Mouse (Mus musculus): ENCODE measurements around the gene Bcam. TPM values are rescaled to one million over a fixed set of nuclear protein-coding genes. Genes with fewer than 3 reads are reported as not detected.
A peak's percentile ranks its signal among the peaks of the same experiment; 100 is the strongest.

Gene Bcam
- polyA plus RNA-seq, 1 experiment from 2014 or later: 10.7 TPM

DNA sequence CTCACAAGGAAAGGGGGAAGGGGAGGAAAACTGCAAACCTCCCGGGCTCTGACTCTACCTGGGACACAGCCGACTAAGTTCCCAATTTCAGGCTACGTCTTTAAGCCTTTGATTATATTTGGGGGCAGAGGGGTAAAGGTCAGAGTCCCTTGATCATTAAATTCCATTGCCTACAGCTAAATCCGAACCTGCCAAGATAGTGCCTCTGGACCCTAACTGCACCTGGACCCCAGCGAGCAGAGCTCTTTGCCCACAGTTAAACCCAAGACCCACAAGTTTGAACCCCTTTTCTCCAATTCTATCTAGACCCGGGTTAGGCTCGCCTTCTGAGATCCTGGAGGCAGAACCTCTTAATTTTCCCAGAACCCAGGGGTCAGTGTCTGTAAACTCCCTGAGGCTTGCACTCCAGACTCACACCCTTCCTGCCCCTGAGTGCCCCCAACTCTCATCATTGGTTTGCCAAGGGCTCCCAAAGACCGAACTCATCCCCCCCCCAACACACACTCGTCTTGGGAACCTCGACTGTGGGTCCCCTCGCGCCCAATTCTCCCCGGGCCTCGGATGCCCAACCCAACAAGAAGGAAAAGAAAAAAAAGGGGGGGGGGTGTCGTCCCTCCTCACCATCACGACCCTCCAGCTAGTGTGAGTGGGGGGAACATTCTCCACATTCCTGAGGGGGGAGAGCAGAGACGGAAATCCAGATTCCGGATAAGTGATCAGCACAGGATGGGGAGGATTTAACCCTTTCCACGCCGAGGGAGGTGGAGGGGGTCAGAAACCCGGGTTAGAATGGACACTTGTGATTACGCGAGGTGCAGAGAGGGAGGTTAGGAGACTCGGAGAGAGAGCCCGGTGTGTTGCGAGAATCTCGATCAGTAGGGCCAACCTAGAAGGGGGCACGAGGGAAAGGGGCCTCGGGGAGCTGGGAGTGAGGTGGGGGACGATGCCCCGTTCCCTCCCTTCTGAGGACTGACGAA lies 22.3 kb downstream of the Bcam start:
- peak overlapping the region; percentile 85 for H3K4me2 ChIP-seq
- peak overlapping the region; percentile 79 for H3K4me3 ChIP-seq
- H3K27me3 ChIP-seq: no peaks in the 10 kb centered on the region
- H3K9me3 ChIP-seq: no peaks in the 10 kb centered on the region
- H3K27ac ChIP-seq: peak overlapping the region; percentile 90
- H3K36me3 ChIP-seq: peaks cover 5% of the 10 kb centered on the region
- ATAC-seq (ENCODE audit: low FRiP score): peak; percentile 29
- H3K4me1 ChIP-seq (replicated peaks): peaks cover 50% of the 10 kb centered on the region
- 1% methylated on average over 32 of the region's 32 CpGs for WGBS
- H3K9ac ChIP-seq: peak overlapping the region; percentile 93

DNA sequence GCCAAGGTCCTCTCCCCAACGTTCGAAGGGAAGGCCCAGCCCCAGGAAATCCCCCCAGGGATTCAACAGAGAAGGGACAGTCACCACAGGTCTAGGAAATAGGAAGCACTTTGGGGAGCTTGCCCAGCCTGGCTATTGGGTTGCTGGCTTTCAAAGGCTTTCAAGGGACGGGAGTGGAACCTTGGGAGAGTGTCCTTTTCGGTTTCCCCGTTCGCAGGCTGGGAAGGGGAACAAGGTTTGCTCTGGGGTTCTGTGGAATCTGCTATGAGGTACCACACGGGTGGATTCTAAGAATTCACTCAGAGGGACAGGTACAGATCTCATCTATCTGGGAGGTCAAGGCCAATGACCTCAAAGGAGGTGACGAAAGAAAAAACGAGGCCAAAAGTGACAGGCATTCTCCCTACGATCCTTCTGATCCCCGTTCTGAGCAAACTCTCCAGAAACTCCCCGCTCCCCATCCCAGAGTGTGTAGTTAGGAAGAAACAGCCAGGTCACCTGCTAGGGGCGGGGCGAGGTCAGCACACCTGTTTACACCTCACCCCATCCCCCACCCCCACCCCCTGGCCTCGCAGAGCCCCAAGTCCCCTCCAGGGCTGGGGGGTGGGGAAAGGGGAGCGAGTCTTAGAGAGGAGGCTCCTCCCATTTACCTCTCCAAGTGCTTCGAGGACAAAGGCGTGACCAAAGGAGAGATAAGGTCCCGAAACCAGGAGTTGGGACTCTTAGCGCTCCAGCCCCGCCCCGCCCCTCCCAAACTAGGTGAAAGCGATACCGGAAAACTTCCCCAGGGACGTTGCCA lies 23.2 kb downstream of the Bcam start:
- peak overlapping the region; percentile 63 for H3K27ac ChIP-seq
- H3K9me3 ChIP-seq: no peaks in the 10 kb centered on the region
- H3K4me1 ChIP-seq (replicated peaks): peaks cover 50% of the 10 kb centered on the region
- H3K4me3 ChIP-seq: peak overlapping the region; percentile 79
- peaks cover 10% of the 10 kb centered on the region for H3K36me3 ChIP-seq
- H3K9ac ChIP-seq: peak overlapping the region; percentile 93
- WGBS: 4% methylated on average over 25 of the region's 25 CpGs
- H3K4me2 ChIP-seq: peak overlapping the region; percentile 85
- no peak for ATAC-seq (ENCODE audit: low FRiP score)
- H3K27me3 ChIP-seq: no peaks in the 10 kb centered on the region

DNA sequence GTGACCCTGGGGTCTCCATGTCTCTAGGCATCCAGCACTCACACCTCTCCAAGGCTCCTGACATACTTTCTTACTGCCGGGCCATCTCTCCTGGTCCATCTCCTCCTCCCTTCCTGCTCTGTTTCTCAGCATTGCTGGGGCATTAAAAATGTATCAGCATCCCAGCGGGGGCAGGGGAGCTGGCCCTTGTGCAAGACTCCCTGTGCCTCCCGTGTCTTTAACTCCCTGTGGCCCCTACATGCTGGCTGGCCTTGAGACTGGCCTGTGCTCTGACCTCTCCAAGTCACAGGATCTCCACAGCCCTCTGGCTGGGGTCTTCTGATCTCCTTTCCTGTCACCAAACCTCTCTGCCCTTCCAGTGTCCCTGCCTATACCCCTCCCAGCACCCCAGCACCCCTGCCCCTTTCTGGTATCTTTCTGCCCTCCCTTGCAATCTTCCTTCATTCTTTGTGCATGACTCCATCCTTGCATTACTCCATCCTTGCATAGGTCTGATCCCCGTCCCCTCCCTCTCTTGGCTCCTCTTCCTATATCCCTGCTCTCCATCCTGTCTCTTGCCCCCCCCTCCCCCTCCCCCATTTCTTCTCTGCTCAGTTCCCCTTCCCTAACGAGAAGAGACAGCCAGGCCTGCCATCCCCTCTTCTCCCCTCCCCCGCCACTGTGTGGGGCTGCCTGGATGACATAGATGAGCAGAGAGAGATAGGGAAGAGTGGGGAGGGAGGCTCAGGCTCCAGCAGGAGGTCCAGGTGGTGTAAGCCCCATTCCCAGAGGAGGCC lies 24.2 kb downstream of the Bcam start:
- Histone ChIP-seq H3K4me3 (peak overlapping the region; percentile 79), H3K36me3 (peaks cover 14% of the 10 kb centered on the region), H3K27me3 (no peaks in the 10 kb centered on the region), H3K9ac (peak overlapping the region; percentile 93), H3K27ac (peak overlapping the region; percentile 63), H3K4me1 (replicated peaks) (peaks cover 54% of the 10 kb centered on the region), H3K4me2 (peak overlapping the region; percentile 85), H3K9me3 (no peaks in the 10 kb centered on the region)
- 29% methylated on average over 5 of the region's 6 CpGs for WGBS
- ATAC-seq (ENCODE audit: low FRiP score): no peak

DNA sequence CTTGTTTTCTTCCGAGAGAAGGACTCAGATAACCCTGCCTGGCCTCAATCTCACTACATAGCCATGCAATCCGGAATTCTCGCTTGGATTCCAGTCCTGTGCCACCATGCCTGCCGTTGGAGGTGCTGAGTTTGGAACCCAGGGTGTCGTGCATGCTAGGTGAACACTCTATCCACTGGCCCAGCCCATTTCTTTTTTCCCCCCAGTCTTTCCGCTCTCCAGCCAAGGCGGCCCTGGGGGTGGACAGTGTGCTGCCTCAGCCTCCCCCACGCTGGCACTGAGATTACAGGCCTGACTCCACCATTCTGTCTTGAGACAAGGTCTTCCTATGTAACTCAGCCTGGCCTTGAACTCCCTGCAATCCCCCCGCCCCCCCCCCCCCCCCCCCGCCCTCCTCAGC lies 24.8 kb downstream of the Bcam start:
- H3K9me3 ChIP-seq: no peaks in the 10 kb centered on the region
- no peak overlapping the region for H3K27ac ChIP-seq
- no peak overlapping the region for H3K9ac ChIP-seq
- WGBS: 88% methylated on average over 8 of the region's 10 CpGs
- no peaks in the 10 kb centered on the region for H3K27me3 ChIP-seq
- H3K4me3 ChIP-seq: no peak overlapping the region
- H3K4me1 ChIP-seq (replicated peaks): peaks cover 56% of the 10 kb centered on the region
- H3K36me3 ChIP-seq: peaks cover 15% of the 10 kb centered on the region
- H3K4me2 ChIP-seq: no peak overlapping the region
- ATAC-seq (ENCODE audit: low FRiP score): no peak

DNA sequence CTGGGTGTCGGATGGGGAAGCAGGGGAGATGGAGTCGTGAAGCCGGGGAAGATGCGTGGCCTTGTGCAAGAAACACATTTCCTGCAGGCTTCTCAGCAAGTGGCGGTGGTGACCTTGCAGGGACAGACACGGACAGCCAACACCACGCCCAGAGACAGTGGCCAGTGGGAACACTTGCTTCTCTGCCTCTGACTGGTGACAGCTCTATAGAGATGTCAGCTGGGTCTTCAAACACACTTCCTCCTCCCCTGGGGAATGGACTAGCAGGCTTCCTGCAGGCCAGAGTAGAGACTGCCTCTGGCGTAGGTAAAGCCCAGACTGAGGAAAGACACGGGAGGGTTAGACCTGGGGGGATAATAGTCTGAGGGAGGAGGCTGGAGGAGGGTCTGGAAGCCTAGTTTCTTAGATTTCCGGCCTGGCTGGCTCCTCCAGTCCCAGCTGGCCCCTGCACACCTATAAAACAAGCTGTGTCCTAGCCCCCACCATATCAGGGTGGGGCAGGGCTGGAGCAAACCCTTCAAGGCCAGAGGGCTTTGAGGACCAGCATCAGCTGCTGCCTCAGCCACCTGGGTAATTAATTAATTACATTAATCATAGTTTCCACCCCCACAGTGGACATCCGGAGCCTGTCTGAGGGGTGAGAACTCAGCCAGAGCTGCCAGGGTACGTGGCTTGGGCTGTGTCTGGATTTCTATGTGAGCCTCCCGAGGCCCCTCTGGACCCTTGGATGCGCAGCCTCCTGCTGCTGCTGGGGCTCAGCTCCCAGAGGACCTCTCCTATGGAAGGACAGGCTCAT lies 26.0 kb downstream of the Bcam start:
- Histone ChIP-seq H3K4me3 (no peak overlapping the region), H3K4me2 (0 out of 2 replicates have a peak overlapping the region, but pooled peaks have one; percentile 0), H3K27ac (peak overlapping the region; percentile 40; the same call in 1 of the 2 replicates), H3K27me3 (no peaks in the 10 kb centered on the region), H3K4me1 (replicated peaks) (peaks cover 51% of the 10 kb centered on the region), H3K36me3 (peaks cover 23% of the 10 kb centered on the region), H3K9me3 (no peaks in the 10 kb centered on the region), H3K9ac (0 out of 2 replicates have a peak overlapping the region, but pooled peaks have one; percentile 51)
- no peak for ATAC-seq (ENCODE audit: low FRiP score)
- 64% methylated on average over 13 of the region's 14 CpGs for WGBS

DNA sequence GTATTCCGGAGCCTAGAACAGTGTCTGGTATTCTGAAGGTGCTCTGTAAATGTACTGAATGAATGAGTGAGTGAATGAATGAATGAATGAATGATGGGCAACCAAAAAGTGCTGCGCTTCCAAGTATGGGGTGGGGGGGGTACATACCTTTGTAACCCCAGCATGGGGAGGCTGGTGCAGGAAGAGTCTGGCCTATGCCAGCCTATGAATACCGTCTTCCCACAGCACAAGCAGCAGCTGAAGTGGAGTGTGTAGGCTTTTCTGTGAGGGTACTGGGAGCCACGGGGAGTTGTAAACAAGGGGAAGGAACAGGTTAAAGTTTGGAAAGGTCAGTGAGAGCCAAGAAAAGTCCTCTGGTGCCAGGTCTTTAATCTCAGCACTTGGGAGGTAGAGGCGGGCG lies 27.0 kb downstream of the Bcam start:
- WGBS: 87% methylated on average over 6 of the region's 6 CpGs
- H3K27ac ChIP-seq: no peak overlapping the region
- H3K27me3 ChIP-seq: no peaks in the 10 kb centered on the region
- H3K9ac ChIP-seq: no peak overlapping the region
- no peak overlapping the region for H3K4me2 ChIP-seq
- ATAC-seq (ENCODE audit: low FRiP score): no peak
- peaks cover 26% of the 10 kb centered on the region for H3K36me3 ChIP-seq
- H3K4me1 ChIP-seq (replicated peaks): peaks cover 51% of the 10 kb centered on the region
- no peaks in the 10 kb centered on the region for H3K9me3 ChIP-seq
- H3K4me3 ChIP-seq: no peak overlapping the region

DNA sequence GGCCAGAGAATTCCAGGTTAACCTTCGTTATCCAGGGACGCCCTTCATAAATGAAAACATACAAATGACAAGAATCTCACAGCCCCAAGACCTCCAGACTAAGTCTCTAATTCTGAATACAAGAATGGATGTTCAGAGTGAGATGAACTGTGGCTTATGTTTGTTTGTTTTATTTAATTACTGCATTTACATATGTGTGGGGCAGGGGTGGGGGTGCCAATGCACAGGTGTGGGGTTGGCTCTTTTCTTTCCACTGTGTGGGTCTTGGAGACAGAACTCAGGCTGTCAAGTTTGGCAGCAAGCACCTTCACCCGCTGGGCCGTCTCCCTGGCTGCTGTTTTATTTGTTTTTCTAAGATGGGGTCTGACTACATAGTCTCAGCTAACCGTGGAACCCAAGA lies 28.3 kb downstream of the Bcam start:
- Histone ChIP-seq H3K36me3 (peaks cover 36% of the 10 kb centered on the region), H3K9ac (no peak overlapping the region), H3K27ac (no peak overlapping the region), H3K27me3 (no peaks in the 10 kb centered on the region), H3K4me3 (no peak overlapping the region), H3K4me2 (no peak overlapping the region), H3K4me1 (replicated peaks) (peaks cover 37% of the 10 kb centered on the region), H3K9me3 (no peaks in the 10 kb centered on the region)
- 43% methylated on average over 5 of the region's 5 CpGs for WGBS
- no peak for ATAC-seq (ENCODE audit: low FRiP score)

DNA sequence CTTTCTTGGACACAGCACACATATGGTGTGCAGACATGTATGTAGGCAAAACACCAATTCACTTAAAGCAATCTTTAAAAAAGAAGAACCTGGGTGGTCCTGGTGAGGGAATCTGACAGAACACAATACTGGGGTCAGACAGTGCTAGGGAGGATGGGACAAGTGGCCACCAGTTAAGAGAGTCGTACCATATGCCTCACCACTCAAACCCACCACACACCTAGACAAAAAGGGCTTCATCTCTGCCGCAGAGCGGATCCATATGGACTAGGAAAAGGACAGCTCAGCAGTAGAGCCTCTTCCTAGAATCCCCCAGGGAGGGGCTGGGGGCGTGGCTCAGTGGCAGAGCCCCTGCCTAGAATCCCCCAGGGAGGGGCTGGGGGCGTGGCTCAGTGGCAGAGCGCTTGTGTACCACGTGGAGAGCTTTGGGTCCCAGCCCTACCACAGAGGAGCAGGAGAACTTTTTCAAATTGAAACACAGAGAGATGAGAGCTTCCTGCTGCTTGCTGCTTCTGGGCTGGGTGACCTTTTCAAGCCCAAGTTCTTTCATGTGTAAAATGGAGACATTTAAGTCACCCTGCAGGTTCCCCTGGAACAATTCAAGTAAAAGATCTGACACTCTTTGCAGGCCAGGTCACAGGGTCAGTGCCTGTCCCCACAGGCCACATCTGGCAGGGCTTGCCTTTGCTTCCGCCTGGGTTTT lies 29.3 kb downstream of the Bcam start:
- WGBS: 6% methylated on average over 8 of the region's 8 CpGs
- no peak overlapping the region; the same call in 1 of the 2 replicates for H3K27ac ChIP-seq
- no peaks in the 10 kb centered on the region for H3K9me3 ChIP-seq
- H3K36me3 ChIP-seq: peaks cover 46% of the 10 kb centered on the region
- no peaks in the 10 kb centered on the region for H3K27me3 ChIP-seq
- peaks cover 28% of the 10 kb centered on the region for H3K4me1 ChIP-seq (replicated peaks)
- H3K4me2 ChIP-seq: no peak overlapping the region
- ATAC-seq (ENCODE audit: low FRiP score): no peak
- no peak overlapping the region for H3K9ac ChIP-seq
- no peak overlapping the region for H3K4me3 ChIP-seq

DNA sequence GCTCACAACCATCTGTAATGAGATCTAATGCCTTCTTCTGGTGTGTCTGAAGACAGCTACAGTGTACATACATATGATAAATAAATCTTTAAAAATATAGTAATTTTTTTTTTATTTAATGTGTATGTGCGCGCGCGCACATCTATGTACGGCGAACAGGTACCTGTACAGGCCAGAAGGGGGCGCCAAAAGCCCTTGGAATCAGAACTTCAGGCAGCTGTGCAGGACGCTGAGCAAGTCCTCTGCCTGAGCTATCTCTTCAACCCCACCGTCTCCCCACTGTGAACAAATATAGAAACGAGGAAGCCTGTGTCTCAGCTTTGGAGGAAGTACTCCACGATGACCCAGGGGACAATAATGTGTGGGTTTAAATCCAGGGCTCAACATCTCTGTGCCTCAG lies 30.5 kb downstream of the Bcam start:
- Histone ChIP-seq H3K4me1 (replicated peaks) (peaks cover 17% of the 10 kb centered on the region), H3K4me3 (no peak overlapping the region), H3K4me2 (no peak overlapping the region), H3K27me3 (no peaks in the 10 kb centered on the region), H3K9ac (no peak overlapping the region), H3K36me3 (peaks cover 53% of the 10 kb centered on the region), H3K27ac (no peak overlapping the region), H3K9me3 (no peaks in the 10 kb centered on the region)
- ATAC-seq (ENCODE audit: low FRiP score): no peak
- WGBS: 92% methylated on average over 11 of the region's 11 CpGs

DNA sequence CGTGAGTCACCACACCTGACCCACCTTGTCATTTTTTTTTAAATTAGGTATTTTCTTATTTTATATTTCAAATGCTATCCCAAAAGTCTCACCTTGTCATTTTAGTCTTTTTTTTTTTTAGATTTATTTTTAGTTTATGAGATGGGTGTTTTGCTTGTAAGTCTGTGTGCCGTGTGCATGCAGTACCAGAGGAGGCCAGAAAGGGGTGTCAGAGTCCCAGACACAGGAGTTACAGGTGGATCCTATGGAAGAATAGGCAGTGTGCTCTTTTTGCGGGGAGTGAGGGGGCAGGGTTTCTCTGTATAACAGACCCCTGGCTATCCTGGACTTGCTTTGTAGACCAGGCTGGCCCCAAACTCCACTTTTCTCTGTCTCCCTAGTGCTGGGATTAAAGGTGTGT lies 32.0 kb downstream of the Bcam start:
- no peak overlapping the region for H3K27ac ChIP-seq
- no peak overlapping the region for H3K4me3 ChIP-seq
- WGBS: 94% methylated on average over 3 of the region's 3 CpGs
- no peak overlapping the region for H3K4me2 ChIP-seq
- no peaks in the 10 kb centered on the region for H3K27me3 ChIP-seq
- peaks cover 7% of the 10 kb centered on the region; the same call in 1 of the 2 replicates for H3K4me1 ChIP-seq (replicated peaks)
- H3K9ac ChIP-seq: no peak overlapping the region
- peaks cover 65% of the 10 kb centered on the region for H3K36me3 ChIP-seq
- no peak for ATAC-seq (ENCODE audit: low FRiP score)
- H3K9me3 ChIP-seq: no peaks in the 10 kb centered on the region
